Mouse (Mus musculus): ENCODE results near the gene Vps53. TPM values are rescaled to one million over a fixed set of nuclear protein-coding genes. Genes with fewer than 3 reads are reported as not detected.

Gene Vps53
- polyA plus RNA-seq, 1 experiment from 2014 or later = 28.5 TPM

DNA sequence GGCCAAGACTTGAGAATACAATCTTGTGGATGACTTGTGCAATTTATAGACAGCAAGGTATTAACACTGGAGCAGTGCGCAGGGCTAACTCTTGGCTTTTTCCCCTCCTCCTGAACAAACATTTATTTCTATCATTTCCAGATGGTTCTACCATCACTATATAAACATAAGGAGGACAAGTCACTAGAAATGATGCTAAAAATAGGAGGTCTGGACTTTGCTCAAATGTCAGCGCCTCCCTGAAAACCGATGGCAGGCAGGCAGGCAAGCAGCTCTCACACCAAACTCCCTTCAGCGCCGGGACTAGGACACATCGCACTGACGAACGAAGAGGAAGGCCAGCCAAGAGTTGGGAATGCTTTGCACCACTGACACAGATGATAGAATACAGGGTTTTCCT lies 54.1 kb downstream of the Vps53 start:
- no peaks in the 10 kb centered on the region for H3K27me3 ChIP-seq (replicated peaks; ENCODE audit: insufficient read depth, low read length)
- 43% methylated on average over 8 of the region's 8 CpGs for WGBS
- DNase-seq (ENCODE audit: low spot score) (peak; percentile 56), ATAC-seq (peak; percentile 32; the same call in 1 of the 2 replicates)
- no peak overlapping the region for H3K4me3 ChIP-seq (ENCODE audit: low read depth, low read length)
- no peaks in the 10 kb centered on the region for H3K9me3 ChIP-seq (ENCODE audit: low read length)
- no peak overlapping the region for H3K27ac ChIP-seq (ENCODE audit: low read length)
- no peak overlapping the region for H3K4me2 ChIP-seq (replicated peaks; ENCODE audit: low read depth, low read length)
- no peaks in the 10 kb centered on the region for H3K4me1 ChIP-seq (ENCODE audit: insufficient read depth, low read depth, low read length)
- H3K36me3 ChIP-seq (ENCODE audit: insufficient read depth, low read length) = no peaks in the 10 kb centered on the region
- H3K9ac ChIP-seq (replicated peaks; ENCODE audit: low read depth) = no peak overlapping the region
- TF ChIP-seq CTCF (IDR thresholded peaks at IDR 0.05) = no peak
- no peak for TF ChIP-seq EP300 (IDR thresholded peaks at IDR 0.05)

DNA sequence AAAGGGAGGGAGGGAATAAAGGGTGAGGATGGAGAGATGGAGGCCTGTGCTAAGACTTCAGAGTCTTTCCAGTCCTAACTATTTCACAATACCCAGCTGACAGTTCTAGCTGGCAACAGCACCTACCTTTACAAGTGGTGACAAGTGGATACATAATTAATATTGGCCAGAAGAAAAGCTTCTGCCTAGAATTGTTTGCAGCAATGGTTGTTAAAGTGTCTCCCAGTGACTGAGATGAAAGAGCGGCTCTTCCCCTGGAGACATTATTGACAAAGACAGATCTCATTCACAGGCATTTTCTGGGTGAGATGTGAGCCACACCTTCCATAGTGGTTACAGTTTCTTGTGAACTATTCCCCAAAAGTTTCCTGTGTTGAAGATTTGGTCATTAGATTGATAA lies 55.9 kb downstream of the Vps53 start:
- DNase-seq (ENCODE audit: low spot score) = no peak
- TF ChIP-seq CTCF (IDR thresholded peaks at IDR 0.05) = no peak
- no peak for TF ChIP-seq EP300 (IDR thresholded peaks at IDR 0.05)
- no peak overlapping the region for H3K27ac ChIP-seq (ENCODE audit: low read length)
- H3K4me1 ChIP-seq (ENCODE audit: insufficient read depth, low read depth, low read length) = no peaks in the 10 kb centered on the region
- no peaks in the 10 kb centered on the region for H3K9me3 ChIP-seq (ENCODE audit: low read length)
- H3K9ac ChIP-seq (replicated peaks; ENCODE audit: low read depth) = no peak overlapping the region
- no peaks in the 10 kb centered on the region for H3K36me3 ChIP-seq (ENCODE audit: insufficient read depth, low read length)
- H3K4me3 ChIP-seq (ENCODE audit: low read depth, low read length) = no peak overlapping the region
- ATAC-seq = no peak
- H3K27me3 ChIP-seq (replicated peaks; ENCODE audit: insufficient read depth, low read length) = no peaks in the 10 kb centered on the region
- 97% methylated on average over 1 of the region's 1 CpGs for WGBS
- no peak overlapping the region for H3K4me2 ChIP-seq (replicated peaks; ENCODE audit: low read depth, low read length)

DNA sequence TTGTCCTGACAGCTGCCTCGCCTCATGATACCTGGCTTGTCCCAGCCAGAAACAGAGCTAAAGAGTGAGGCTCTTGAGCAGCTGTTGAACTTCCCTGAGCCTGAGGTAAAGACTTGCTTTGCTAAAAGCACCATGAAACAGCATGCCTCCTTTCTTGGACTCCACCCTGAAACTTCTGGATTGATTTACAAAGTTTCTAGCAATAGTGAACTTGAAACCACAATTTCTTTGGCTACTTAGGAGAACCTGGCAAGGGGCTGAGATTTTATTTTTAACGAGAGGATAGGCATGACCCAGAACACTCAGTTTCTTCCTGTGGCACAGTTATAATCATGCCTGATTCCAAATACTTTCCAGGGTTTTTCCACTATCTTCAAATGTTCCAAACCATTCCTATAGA lies 56.9 kb downstream of the Vps53 start:
- whole genome bisulfite sequencing = 90% methylated on average over 2 of the region's 2 CpGs
- H3K36me3 ChIP-seq (ENCODE audit: insufficient read depth, low read length) = no peaks in the 10 kb centered on the region
- H3K4me3 ChIP-seq (ENCODE audit: low read depth, low read length) = no peak overlapping the region
- H3K9me3 ChIP-seq (ENCODE audit: low read length) = no peaks in the 10 kb centered on the region
- DNase-seq (ENCODE audit: low spot score) = no peak
- TF ChIP-seq EP300 (IDR thresholded peaks at IDR 0.05) (no peak), CTCF (IDR thresholded peaks at IDR 0.05) (no peak)
- H3K27ac ChIP-seq (ENCODE audit: low read length) = no peak overlapping the region
- no peak overlapping the region for H3K9ac ChIP-seq (replicated peaks; ENCODE audit: low read depth)
- ATAC-seq = no peak
- H3K4me1 ChIP-seq (ENCODE audit: insufficient read depth, low read depth, low read length) = no peaks in the 10 kb centered on the region
- H3K27me3 ChIP-seq (replicated peaks; ENCODE audit: insufficient read depth, low read length) = no peaks in the 10 kb centered on the region
- H3K4me2 ChIP-seq (replicated peaks; ENCODE audit: low read depth, low read length) = no peak overlapping the region

DNA sequence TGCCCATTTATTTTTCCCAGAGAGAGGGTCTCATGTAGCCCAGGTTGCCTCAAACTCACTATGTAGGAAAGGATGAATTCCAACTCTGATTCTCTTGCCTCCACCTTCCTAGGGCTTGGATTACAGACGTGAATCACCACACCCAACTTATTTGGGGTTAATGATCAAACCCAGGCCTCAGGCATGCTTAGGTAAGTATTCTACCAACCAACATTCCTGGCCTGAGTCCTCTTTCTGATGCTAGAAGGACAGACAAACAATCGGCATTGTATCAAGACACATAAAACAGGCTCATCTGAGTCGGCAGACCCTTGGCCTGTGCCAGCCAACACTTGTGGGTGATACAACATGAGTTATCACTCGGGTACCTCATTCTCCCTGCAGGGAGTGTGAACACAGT lies 58.4 kb downstream of the Vps53 start:
- TF ChIP-seq CTCF (IDR thresholded peaks at IDR 0.05) (no peak), EP300 (IDR thresholded peaks at IDR 0.05) (no peak)
- DNase-seq (ENCODE audit: low spot score) (no peak), ATAC-seq (no peak)
- Histone ChIP-seq H3K36me3 (ENCODE audit: insufficient read depth, low read length) (no peaks in the 10 kb centered on the region), H3K4me2 (replicated peaks; ENCODE audit: low read depth, low read length) (no peak overlapping the region), H3K27me3 (replicated peaks; ENCODE audit: insufficient read depth, low read length) (no peaks in the 10 kb centered on the region), H3K9ac (replicated peaks; ENCODE audit: low read depth) (no peak overlapping the region), H3K4me3 (ENCODE audit: low read depth, low read length) (no peak overlapping the region), H3K4me1 (ENCODE audit: insufficient read depth, low read depth, low read length) (no peaks in the 10 kb centered on the region), H3K9me3 (ENCODE audit: low read length) (no peaks in the 10 kb centered on the region), H3K27ac (ENCODE audit: low read length) (no peak overlapping the region)
- 71% methylated on average over 4 of the region's 4 CpGs for WGBS

DNA sequence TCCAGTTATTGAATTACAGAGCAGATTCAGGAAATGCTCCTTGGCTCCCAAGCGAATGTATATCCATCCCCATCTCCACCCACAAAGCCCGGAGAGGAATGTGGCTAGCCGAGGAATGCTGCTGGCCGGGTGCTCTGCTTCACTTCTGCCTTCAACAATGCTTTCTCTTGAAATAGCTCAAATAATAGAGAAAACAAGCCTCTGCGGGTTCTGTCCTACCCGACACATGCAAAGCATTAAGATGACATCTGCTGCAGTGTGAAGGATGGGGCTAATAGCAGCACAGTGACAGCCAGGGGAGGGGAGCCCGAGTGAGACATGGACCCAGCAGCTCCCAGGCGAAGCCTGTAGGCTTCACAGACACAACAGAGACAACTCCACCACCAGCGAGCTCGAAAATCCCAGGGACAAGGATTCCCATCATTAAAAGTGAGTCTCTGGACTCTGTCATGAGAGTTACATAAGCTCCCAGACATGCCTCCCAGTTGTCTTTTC lies 59.0 kb downstream of the Vps53 start:
- H3K27me3 ChIP-seq (replicated peaks; ENCODE audit: insufficient read depth, low read length) = no peaks in the 10 kb centered on the region
- no peak overlapping the region for H3K9ac ChIP-seq (replicated peaks; ENCODE audit: low read depth)
- H3K4me1 ChIP-seq (ENCODE audit: insufficient read depth, low read depth, low read length) = no peaks in the 10 kb centered on the region
- H3K9me3 ChIP-seq (ENCODE audit: low read length) = no peaks in the 10 kb centered on the region
- H3K4me3 ChIP-seq (ENCODE audit: low read depth, low read length) = no peak overlapping the region
- WGBS = 26% methylated on average over 10 of the region's 10 CpGs
- peak; percentile 58 for DNase-seq (ENCODE audit: low spot score)
- H3K27ac ChIP-seq (ENCODE audit: low read length) = peak overlapping the region; percentile 2; the same call in 1 of the 2 replicates
- no peaks in the 10 kb centered on the region for H3K36me3 ChIP-seq (ENCODE audit: insufficient read depth, low read length)
- TF ChIP-seq CTCF (IDR thresholded peaks at IDR 0.05) = no peak
- TF ChIP-seq EP300 (IDR thresholded peaks at IDR 0.05) = no peak
- no peak overlapping the region for H3K4me2 ChIP-seq (replicated peaks; ENCODE audit: low read depth, low read length)
- peak; percentile 70 for ATAC-seq

DNA sequence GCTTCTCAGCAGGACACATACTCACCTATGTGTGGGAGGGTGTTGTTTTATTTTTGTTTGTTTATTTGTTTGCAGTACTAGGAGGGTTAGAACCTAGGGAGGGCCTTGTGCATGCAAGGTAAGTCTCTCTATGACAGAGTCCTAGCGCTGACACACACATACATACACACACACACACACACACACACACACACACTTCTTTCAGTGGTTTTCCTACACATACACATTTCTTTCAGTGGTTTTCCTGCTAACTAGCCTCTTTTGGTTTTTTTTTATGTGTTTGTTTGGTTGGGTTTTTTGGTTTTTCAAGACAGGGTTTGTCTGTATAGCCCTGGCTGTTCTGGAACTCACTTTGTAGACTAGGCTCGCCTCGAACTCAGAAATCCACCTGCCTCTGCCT lies 69.0 kb downstream of the Vps53 start:
- DNase-seq (ENCODE audit: low spot score) = no peak
- no peaks in the 10 kb centered on the region for H3K9me3 ChIP-seq (ENCODE audit: low read length)
- WGBS = 92% methylated on average over 3 of the region's 3 CpGs
- no peak for TF ChIP-seq EP300 (IDR thresholded peaks at IDR 0.05)
- H3K4me1 ChIP-seq (ENCODE audit: insufficient read depth, low read depth, low read length) = peaks cover 3% of the 10 kb centered on the region; the same call in 1 of the 2 replicates
- H3K36me3 ChIP-seq (ENCODE audit: insufficient read depth, low read length) = 0 out of 2 replicates have a peak, but pooled peaks cover 5% of the 10 kb centered on the region
- H3K9ac ChIP-seq (replicated peaks; ENCODE audit: low read depth) = no peak overlapping the region
- no peak overlapping the region for H3K27ac ChIP-seq (ENCODE audit: low read length)
- no peak for ATAC-seq
- no peak overlapping the region for H3K4me3 ChIP-seq (ENCODE audit: low read depth, low read length)
- H3K27me3 ChIP-seq (replicated peaks; ENCODE audit: insufficient read depth, low read length) = no peaks in the 10 kb centered on the region
- no peak overlapping the region for H3K4me2 ChIP-seq (replicated peaks; ENCODE audit: low read depth, low read length)
